Mouse (Mus musculus): ENCODE results near the gene Pkp4. TPM values are rescaled to one million over a fixed set of nuclear protein-coding genes. Genes with fewer than 3 reads are reported as not detected.

Pkp4 gene
- polyA plus RNA-seq, 1 experiment from 2014 or later = 25.7 TPM

GRCm38 (mm10) chr2:59189661-59190185 lies 29.1 kb downstream of the Pkp4 start:
- Histone ChIP-seq H3K4me1 (ENCODE audit: control insufficient read depth, insufficient read depth, low read length) (0 out of 2 replicates have a peak, but pooled peaks cover 4% of the 10 kb centered on the region), H3K4me2 (ENCODE audit: low read length) (no peak overlapping the region), H3K27ac (ENCODE audit: low read depth, low read length) (no peak overlapping the region), H3K9ac (ENCODE audit: low read length) (no peak overlapping the region), H3K9me3 (replicated peaks; ENCODE audit: control insufficient read depth, low read length) (no peaks in the 10 kb centered on the region), H3K27me3 (replicated peaks; ENCODE audit: control insufficient read depth, insufficient read depth, low read length) (no peaks in the 10 kb centered on the region), H3K4me3 (ENCODE audit: low read depth, low read length) (no peak overlapping the region), H3K36me3 (ENCODE audit: control insufficient read depth, insufficient read depth, low read length) (0 out of 2 replicates have a peak, but pooled peaks cover 3% of the 10 kb centered on the region)
- DNase-seq (ENCODE audit: low spot score) (no peak), ATAC-seq (no peak)
- WGBS = 84% methylated on average over 5 of the region's 5 CpGs

- DNase-seq (ENCODE audit: low spot score) (no peak), ATAC-seq (no peak)
- Histone ChIP-seq H3K4me3 (ENCODE audit: low read depth, low read length) (no peak overlapping the region), H3K9ac (ENCODE audit: low read length) (no peak overlapping the region), H3K27ac (ENCODE audit: low read depth, low read length) (no peak overlapping the region), H3K36me3 (ENCODE audit: control insufficient read depth, insufficient read depth, low read length) (0 out of 2 replicates have a peak, but pooled peaks cover 3% of the 10 kb centered on the region), H3K9me3 (replicated peaks; ENCODE audit: control insufficient read depth, low read length) (no peaks in the 10 kb centered on the region), H3K4me2 (ENCODE audit: low read length) (no peak overlapping the region), H3K4me1 (ENCODE audit: control insufficient read depth, insufficient read depth, low read length) (0 out of 2 replicates have a peak, but pooled peaks cover 4% of the 10 kb centered on the region), H3K27me3 (replicated peaks; ENCODE audit: control insufficient read depth, insufficient read depth, low read length) (no peaks in the 10 kb centered on the region)
- WGBS = 87% methylated on average over 10 of the region's 10 CpGs
These were observed 29.5 kb downstream of the Pkp4 start for GRCm38 (mm10) chr2:59190186-59190585.

DNA sequence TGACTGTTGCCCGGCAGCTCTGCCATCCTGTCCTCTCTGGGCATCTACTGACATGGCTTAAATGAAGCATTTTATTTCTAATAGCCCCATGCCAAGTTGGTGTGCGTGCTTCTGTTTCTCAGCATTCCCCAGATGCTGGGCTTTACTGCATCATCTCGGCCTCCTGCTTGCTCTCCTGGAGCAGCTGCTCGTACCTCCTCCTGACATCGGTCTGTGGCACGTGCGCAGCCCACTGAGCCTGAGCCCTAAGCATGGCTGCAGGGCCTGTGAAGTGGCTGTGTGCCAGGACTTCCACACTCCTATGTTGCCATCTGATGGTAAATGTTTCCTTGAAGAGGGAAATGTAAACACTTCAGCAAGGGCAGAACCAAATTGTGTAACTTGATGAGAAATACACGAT lies 30.8 kb downstream of the Pkp4 start:
- DNase-seq (ENCODE audit: low spot score) (peak; percentile 34), ATAC-seq (no peak)
- 68% methylated on average over 8 of the region's 8 CpGs for WGBS
- no peak overlapping the region for H3K4me3 ChIP-seq (ENCODE audit: low read depth, low read length)
- no peak overlapping the region for H3K9ac ChIP-seq (ENCODE audit: low read length)
- no peaks in the 10 kb centered on the region for H3K27me3 ChIP-seq (replicated peaks; ENCODE audit: control insufficient read depth, insufficient read depth, low read length)
- H3K4me2 ChIP-seq (ENCODE audit: low read length) = no peak overlapping the region
- H3K4me1 ChIP-seq (ENCODE audit: control insufficient read depth, insufficient read depth, low read length) = 0 out of 2 replicates have a peak, but pooled peaks cover 4% of the 10 kb centered on the region
- no peaks in the 10 kb centered on the region for H3K9me3 ChIP-seq (replicated peaks; ENCODE audit: control insufficient read depth, low read length)
- H3K27ac ChIP-seq (ENCODE audit: low read depth, low read length) = no peak overlapping the region
- H3K36me3 ChIP-seq (ENCODE audit: control insufficient read depth, insufficient read depth, low read length) = 0 out of 2 replicates have a peak, but pooled peaks cover 3% of the 10 kb centered on the region

DNA sequence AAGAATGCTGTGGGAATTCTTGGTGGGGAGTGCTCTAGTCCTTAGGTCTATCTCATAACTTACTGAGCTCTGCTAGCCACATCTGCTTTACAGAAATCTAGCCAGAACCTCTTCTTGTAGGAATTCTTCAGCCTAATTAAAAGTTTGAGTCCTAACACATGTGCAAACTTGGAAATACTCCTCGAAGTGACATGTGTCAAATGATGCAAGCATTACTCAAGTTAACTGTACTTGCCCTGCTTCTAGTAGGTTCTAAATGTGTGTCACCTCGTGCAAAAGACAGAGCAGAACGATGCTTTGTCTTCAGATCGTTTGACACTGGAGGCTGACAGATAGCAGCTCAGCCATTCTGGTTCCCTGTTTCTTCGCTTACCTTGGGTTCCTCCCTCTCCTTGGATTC lies 32.5 kb downstream of the Pkp4 start:
- DNase-seq (ENCODE audit: low spot score) = no peak

GRCm38 (mm10) chr2:59197156-59197555 lies 36.5 kb downstream of the Pkp4 start:
- H3K27me3 ChIP-seq (replicated peaks; ENCODE audit: control insufficient read depth, insufficient read depth, low read length) = no peaks in the 10 kb centered on the region
- H3K27ac ChIP-seq (ENCODE audit: low read depth, low read length) = no peak overlapping the region
- DNase-seq (ENCODE audit: low spot score) (no peak), ATAC-seq (no peak)
- H3K9me3 ChIP-seq (replicated peaks; ENCODE audit: control insufficient read depth, low read length) = no peaks in the 10 kb centered on the region
- no peak overlapping the region for H3K4me3 ChIP-seq (ENCODE audit: low read depth, low read length)
- no peak overlapping the region for H3K9ac ChIP-seq (ENCODE audit: low read length)
- H3K4me2 ChIP-seq (ENCODE audit: low read length) = no peak overlapping the region
- 87% methylated on average over 4 of the region's 4 CpGs for WGBS
- H3K36me3 ChIP-seq (ENCODE audit: control insufficient read depth, insufficient read depth, low read length) = no peaks in the 10 kb centered on the region
- no peaks in the 10 kb centered on the region for H3K4me1 ChIP-seq (ENCODE audit: control insufficient read depth, insufficient read depth, low read length)

More for the DNA sequence above, 32.5 kb downstream of the Pkp4 start:
- no peak overlapping the region for H3K27ac ChIP-seq (ENCODE audit: low read depth, low read length)
- WGBS = 82% methylated on average over 5 of the region's 5 CpGs
- H3K4me2 ChIP-seq (ENCODE audit: low read length) = no peak overlapping the region
- no peak overlapping the region for H3K9ac ChIP-seq (ENCODE audit: low read length)
- 0 out of 2 replicates have a peak, but pooled peaks cover 4% of the 10 kb centered on the region for H3K4me1 ChIP-seq (ENCODE audit: control insufficient read depth, insufficient read depth, low read length)
- H3K36me3 ChIP-seq (ENCODE audit: control insufficient read depth, insufficient read depth, low read length) = no peaks in the 10 kb centered on the region
- no peak for ATAC-seq
- H3K9me3 ChIP-seq (replicated peaks; ENCODE audit: control insufficient read depth, low read length) = no peaks in the 10 kb centered on the region
- H3K4me3 ChIP-seq (ENCODE audit: low read depth, low read length) = no peak overlapping the region
- no peaks in the 10 kb centered on the region for H3K27me3 ChIP-seq (replicated peaks; ENCODE audit: control insufficient read depth, insufficient read depth, low read length)

DNA sequence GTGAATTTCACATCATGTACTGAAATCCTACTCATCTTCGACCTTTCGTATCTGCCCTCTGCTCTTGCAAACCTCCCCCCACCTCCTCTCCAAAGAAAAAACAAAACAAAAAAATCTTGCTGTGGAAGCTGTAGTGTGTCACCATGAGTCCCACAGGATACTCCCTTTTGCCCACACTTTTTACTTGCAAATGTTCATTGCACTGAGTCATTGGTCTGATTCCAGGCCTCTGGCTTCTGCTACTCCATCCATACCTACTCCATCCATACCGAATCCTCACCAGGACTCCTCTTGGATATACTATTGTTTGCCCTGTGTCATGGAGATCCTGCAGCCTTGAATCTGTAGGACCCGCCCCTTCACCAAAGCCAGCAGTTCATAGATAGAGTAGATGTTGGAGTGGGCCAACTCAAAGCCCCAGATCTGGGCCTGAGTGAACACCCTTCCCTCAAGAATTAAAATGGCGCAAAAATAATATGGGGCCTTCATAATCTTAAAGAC lies 38.9 kb downstream of the Pkp4 start:
- H3K4me3 ChIP-seq (ENCODE audit: low read depth, low read length) = no peak overlapping the region
- H3K27me3 ChIP-seq (replicated peaks; ENCODE audit: control insufficient read depth, insufficient read depth, low read length) = no peaks in the 10 kb centered on the region
- H3K36me3 ChIP-seq (ENCODE audit: control insufficient read depth, insufficient read depth, low read length) = no peaks in the 10 kb centered on the region
- ATAC-seq (no peak), DNase-seq (ENCODE audit: low spot score) (no peak)
- WGBS = 95% methylated on average over 5 of the region's 5 CpGs
- H3K9ac ChIP-seq (ENCODE audit: low read length) = no peak overlapping the region
- no peaks in the 10 kb centered on the region for H3K4me1 ChIP-seq (ENCODE audit: control insufficient read depth, insufficient read depth, low read length)
- H3K27ac ChIP-seq (ENCODE audit: low read depth, low read length) = no peak overlapping the region
- no peak overlapping the region for H3K4me2 ChIP-seq (ENCODE audit: low read length)
- no peaks in the 10 kb centered on the region for H3K9me3 ChIP-seq (replicated peaks; ENCODE audit: control insufficient read depth, low read length)

- DNase-seq (ENCODE audit: low spot score) = no peak
- H3K9me3 ChIP-seq (replicated peaks; ENCODE audit: control insufficient read depth, low read length) = no peaks in the 10 kb centered on the region
- H3K9ac ChIP-seq (ENCODE audit: low read length) = no peak overlapping the region
- WGBS = 70% methylated on average over 3 of the region's 3 CpGs
- no peaks in the 10 kb centered on the region for H3K27me3 ChIP-seq (replicated peaks; ENCODE audit: control insufficient read depth, insufficient read depth, low read length)
- no peak overlapping the region for H3K4me2 ChIP-seq (ENCODE audit: low read length)
- H3K27ac ChIP-seq (ENCODE audit: low read depth, low read length) = no peak overlapping the region
- ATAC-seq = no peak
- no peaks in the 10 kb centered on the region for H3K4me1 ChIP-seq (ENCODE audit: control insufficient read depth, insufficient read depth, low read length)
- no peaks in the 10 kb centered on the region for H3K36me3 ChIP-seq (ENCODE audit: control insufficient read depth, insufficient read depth, low read length)
- H3K4me3 ChIP-seq (ENCODE audit: low read depth, low read length) = no peak overlapping the region
These were observed 39.9 kb downstream of the Pkp4 start for GRCm38 (mm10) chr2:59200511-59200910.

GRCm38 (mm10) chr2:59202930-59203329 lies 42.3 kb downstream of the Pkp4 start:
- H3K4me1 ChIP-seq (ENCODE audit: control insufficient read depth, insufficient read depth, low read length) = no peaks in the 10 kb centered on the region
- H3K9ac ChIP-seq (ENCODE audit: low read length) = no peak overlapping the region
- DNase-seq (ENCODE audit: low spot score) (no peak), ATAC-seq (no peak)
- H3K9me3 ChIP-seq (replicated peaks; ENCODE audit: control insufficient read depth, low read length) = no peaks in the 10 kb centered on the region
- 85% methylated on average over 5 of the region's 5 CpGs for WGBS
- no peaks in the 10 kb centered on the region for H3K27me3 ChIP-seq (replicated peaks; ENCODE audit: control insufficient read depth, insufficient read depth, low read length)
- H3K4me3 ChIP-seq (ENCODE audit: low read depth, low read length) = no peak overlapping the region
- no peak overlapping the region; the same call in 1 of the 2 replicates for H3K27ac ChIP-seq (ENCODE audit: low read depth, low read length)
- no peak overlapping the region for H3K4me2 ChIP-seq (ENCODE audit: low read length)
- H3K36me3 ChIP-seq (ENCODE audit: control insufficient read depth, insufficient read depth, low read length) = no peaks in the 10 kb centered on the region

GRCm38 (mm10) chr2:59203627-59204425 lies 43.2 kb downstream of the Pkp4 start:
- peak; percentile 59; the same call in 1 of the 2 replicates for ATAC-seq

More at GRCm38 (mm10) chr2:59203627-59204425, 43.2 kb downstream of the Pkp4 start:
- WGBS = 66% methylated on average over 3 of the region's 3 CpGs
- Histone ChIP-seq H3K27ac (ENCODE audit: low read depth, low read length) (no peak overlapping the region), H3K9me3 (replicated peaks; ENCODE audit: control insufficient read depth, low read length) (no peaks in the 10 kb centered on the region), H3K4me2 (ENCODE audit: low read length) (no peak overlapping the region), H3K36me3 (ENCODE audit: control insufficient read depth, insufficient read depth, low read length) (no peaks in the 10 kb centered on the region), H3K9ac (ENCODE audit: low read length) (no peak overlapping the region), H3K4me1 (ENCODE audit: control insufficient read depth, insufficient read depth, low read length) (no peaks in the 10 kb centered on the region), H3K4me3 (ENCODE audit: low read depth, low read length) (no peak overlapping the region), H3K27me3 (replicated peaks; ENCODE audit: control insufficient read depth, insufficient read depth, low read length) (no peaks in the 10 kb centered on the region)
- no peak for DNase-seq (ENCODE audit: low spot score)

All from forebrain, embryonic 14.5 days (tissue).